Mouse (Mus musculus): ENCODE data around the gene Surf4. TPM values are rescaled to one million over a fixed set of nuclear protein-coding genes. Genes with fewer than 3 reads are reported as not detected.

Gene Surf4
- total RNA-seq, 1 experiment, result 234 TPM

DNA sequence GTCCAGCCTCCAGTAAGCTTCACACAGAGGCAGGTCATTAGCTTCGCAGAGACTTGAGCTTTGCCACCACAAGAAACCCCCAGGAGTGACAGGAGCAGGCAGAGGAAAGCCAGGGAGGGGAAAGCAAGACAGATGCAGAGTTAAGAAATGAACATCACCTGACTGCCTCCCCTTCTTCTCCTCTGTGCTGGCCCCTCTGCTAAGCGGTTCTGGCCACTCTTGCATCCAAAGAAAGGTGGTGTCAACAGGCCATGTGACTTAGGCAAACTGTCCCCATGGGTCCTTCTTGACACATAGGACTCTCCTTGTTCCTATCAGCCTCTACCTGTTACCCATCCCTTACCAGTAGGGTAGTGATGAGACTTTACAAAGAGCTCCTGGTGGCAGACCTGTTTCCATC is 27.8 kb downstream of the Surf4 start:
- Histone ChIP-seq H3K9ac (ENCODE audit: insufficient read depth, low read depth, low read length, poor library complexity, severe bottlenecking) (no peak overlapping the region), H3K4me1 (ENCODE audit: control insufficient read depth in 2 of 2, insufficient read depth in 2 of 2, low read length in 2 of 2, poor library complexity in 1 of 2) (peaks cover 0 to 9% of the 10 kb centered on the region in 2 experiments; a peak in 1 of 4 replicates), H3K4me3 (ENCODE audit: insufficient read depth in 1 of 2, low read depth in 1 of 2, low read length in 2 of 2, poor library complexity in 1 of 2, severe bottlenecking in 1 of 2) (no peak overlapping the region), H3K9me3 (ENCODE audit: control insufficient read depth, insufficient read depth, low read depth, low read length) (no peaks in the 10 kb centered on the region), H3K27ac (ENCODE audit: insufficient read depth, low read depth, low read length, poor library complexity, severe bottlenecking) (no peak overlapping the region), H3K36me3 (ENCODE audit: control insufficient read depth, insufficient read depth, low read length, poor library complexity, severe bottlenecking) (peaks cover 33% of the 10 kb centered on the region)
- in situ Hi-C loops (cut with MboI; ENCODE audit: low sequenced_read_pairs in 2 of 2, unreplicated experiment in 2 of 2), result loop anchor here in 1 of 2 experiments (25.0 kb wide), 1 partner anchor 469 kb away; the partner anchor contains the start of gene Sec16a
- TF ChIP-seq HCFC1 (IDR thresholded peaks at IDR 0.05; ENCODE audit: borderline replicate concordance, insufficient read depth, low read length), result no peak
- no peak for DNase-seq (ENCODE audit: low read depth, low spot score)

DNA sequence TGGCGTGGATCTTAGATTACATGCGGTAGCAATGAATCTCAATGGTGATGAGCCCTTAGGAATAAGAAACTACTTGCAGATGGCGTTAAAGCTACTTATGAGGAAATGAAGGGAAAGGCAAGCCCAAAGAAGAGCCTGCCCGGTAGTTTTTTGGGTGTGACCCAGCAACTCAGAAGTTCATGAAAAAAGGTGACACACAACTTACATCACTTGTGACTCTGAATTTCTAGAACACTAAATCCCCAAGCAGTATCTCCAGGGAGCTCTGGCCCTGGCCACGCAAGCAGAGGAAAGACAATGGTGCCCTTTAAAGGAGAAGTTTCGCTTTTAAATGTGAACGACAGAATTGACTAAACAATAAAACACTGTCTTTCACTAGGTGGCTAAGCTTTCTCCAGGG is 30.4 kb downstream of the Surf4 start:
- in situ Hi-C loops (cut with MboI; ENCODE audit: low sequenced_read_pairs in 2 of 2, unreplicated experiment in 2 of 2), result loop anchor here in 1 of 2 experiments (25.0 kb wide), 1 partner anchor 466 kb away; the partner anchor contains the start of gene Sec16a
- TF ChIP-seq ZC3H11A (IDR thresholded peaks at IDR 0.05; ENCODE audit: borderline replicate concordance, low read depth, low read length) (no peak), CHD2 (IDR thresholded peaks at IDR 0.05; ENCODE audit: low read depth, low read length) (no peak), ZNF384 (IDR thresholded peaks at IDR 0.05; ENCODE audit: low read depth, low read length) (no peak), HCFC1 (IDR thresholded peaks at IDR 0.05; ENCODE audit: borderline replicate concordance, insufficient read depth, low read length) (no peak), MAFK (IDR thresholded peaks at IDR 0.05; ENCODE audit: insufficient read depth, low read depth, low read length) (no peak)
- peaks cover 0 to 8% of the 10 kb centered on the region in 2 experiments; a peak in 1 of 4 replicates for H3K4me1 ChIP-seq (ENCODE audit: control insufficient read depth in 2 of 2, insufficient read depth in 2 of 2, low read length in 2 of 2, poor library complexity in 1 of 2)
- H3K27ac ChIP-seq (ENCODE audit: insufficient read depth, low read depth, low read length, poor library complexity, severe bottlenecking), result peak overlapping the region; percentile 41; the same call in 1 of the 2 replicates
- DNase-seq (ENCODE audit: low read depth, low spot score), result no peak
- peak overlapping the region; percentile 41; the same call in 1 of the 2 replicates for H3K9ac ChIP-seq (ENCODE audit: insufficient read depth, low read depth, low read length, poor library complexity, severe bottlenecking)
- peaks cover 48% of the 10 kb centered on the region for H3K36me3 ChIP-seq (ENCODE audit: control insufficient read depth, insufficient read depth, low read length, poor library complexity, severe bottlenecking)
- H3K4me3 ChIP-seq (ENCODE audit: insufficient read depth in 1 of 2, low read depth in 1 of 2, low read length in 2 of 2, poor library complexity in 1 of 2, severe bottlenecking in 1 of 2), result peak overlapping the region; percentile 54 to 67
- no peaks in the 10 kb centered on the region for H3K9me3 ChIP-seq (ENCODE audit: control insufficient read depth, insufficient read depth, low read depth, low read length)

DNA sequence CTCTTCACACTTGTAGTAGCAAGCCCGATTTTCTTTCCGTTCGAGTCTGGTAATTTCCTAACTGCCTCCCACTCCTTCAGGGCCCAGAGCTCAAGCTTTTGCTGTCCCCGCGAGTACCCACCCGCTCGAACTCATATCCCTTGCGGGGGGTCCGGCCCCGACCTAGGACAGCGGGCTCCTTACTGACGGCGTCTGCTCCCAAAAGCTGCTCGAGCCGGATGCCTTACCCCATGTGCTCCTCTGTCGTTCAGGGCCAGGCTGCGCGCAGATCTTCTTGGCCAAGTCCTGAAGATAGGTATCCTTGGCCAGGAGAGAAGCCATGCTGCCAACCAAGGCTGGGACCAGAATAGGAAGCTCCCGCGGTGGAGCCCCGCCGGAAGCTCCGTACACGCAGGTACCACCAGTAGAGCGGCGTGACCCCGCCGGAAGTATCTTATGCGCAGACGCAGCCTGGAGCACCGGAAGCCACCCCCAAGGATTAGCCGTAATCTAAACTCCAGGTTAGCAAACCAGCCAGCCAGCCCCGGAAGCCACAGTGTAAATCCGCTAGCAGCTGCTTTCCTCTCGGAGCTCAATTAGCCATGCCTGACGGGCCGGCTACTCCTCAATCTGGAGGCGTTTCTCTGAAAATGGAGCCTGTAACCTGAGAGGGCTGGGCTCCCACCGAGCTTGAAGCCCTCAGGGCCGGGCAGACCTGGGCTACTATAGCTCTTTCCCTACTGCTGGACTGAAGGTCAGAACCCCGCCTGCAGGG is 31.1 kb downstream of the Surf4 start, which contains the start of gene Surf6:
Gene Surf6, minus strand, starts transcription at position 413 of the 754 bp plus-strand sequence.
- H3K9me3 ChIP-seq (ENCODE audit: control insufficient read depth, insufficient read depth, low read depth, low read length), result no peaks in the 10 kb centered on the region
- H3K4me1 ChIP-seq (ENCODE audit: control insufficient read depth in 2 of 2, insufficient read depth in 2 of 2, low read length in 2 of 2, poor library complexity in 1 of 2), result peaks cover 0 to 8% of the 10 kb centered on the region in 2 experiments; a peak in 1 of 4 replicates
- in situ Hi-C loops (cut with MboI; ENCODE audit: low sequenced_read_pairs in 2 of 2, unreplicated experiment in 2 of 2), result loop anchor here in 1 of 2 experiments (25.0 kb wide), 1 partner anchor 465 kb away; the partner anchor contains the start of gene Sec16a
- DNase-seq (ENCODE audit: low read depth, low spot score), result peak; percentile 94
- peak within 1 kb of the TSS; percentile 75 for H3K27ac ChIP-seq (ENCODE audit: insufficient read depth, low read depth, low read length, poor library complexity, severe bottlenecking)
- no peak for TF ChIP-seq ZNF384 (IDR thresholded peaks at IDR 0.05; ENCODE audit: low read depth, low read length)
- no peak for TF ChIP-seq ZC3H11A (IDR thresholded peaks at IDR 0.05; ENCODE audit: borderline replicate concordance, low read depth, low read length)
- no peak for TF ChIP-seq MAFK (IDR thresholded peaks at IDR 0.05; ENCODE audit: insufficient read depth, low read depth, low read length)
- peak; percentile 83 for TF ChIP-seq HCFC1 (IDR thresholded peaks at IDR 0.05; ENCODE audit: borderline replicate concordance, insufficient read depth, low read length)
- 0 out of 2 replicates have a peak, but pooled peaks have one; percentile 33 for TF ChIP-seq CHD2 (IDR thresholded peaks at IDR 0.05; ENCODE audit: low read depth, low read length)
- H3K4me3 ChIP-seq (ENCODE audit: insufficient read depth in 1 of 2, low read depth in 1 of 2, low read length in 2 of 2, poor library complexity in 1 of 2, severe bottlenecking in 1 of 2), result peak within 1 kb of the TSS; percentile 83 to 85
- peak within 1 kb of the TSS; percentile 92 for H3K9ac ChIP-seq (ENCODE audit: insufficient read depth, low read depth, low read length, poor library complexity, severe bottlenecking)
- H3K36me3 ChIP-seq (ENCODE audit: control insufficient read depth, insufficient read depth, low read length, poor library complexity, severe bottlenecking), result peaks cover 47% of the 10 kb centered on the region

DNA sequence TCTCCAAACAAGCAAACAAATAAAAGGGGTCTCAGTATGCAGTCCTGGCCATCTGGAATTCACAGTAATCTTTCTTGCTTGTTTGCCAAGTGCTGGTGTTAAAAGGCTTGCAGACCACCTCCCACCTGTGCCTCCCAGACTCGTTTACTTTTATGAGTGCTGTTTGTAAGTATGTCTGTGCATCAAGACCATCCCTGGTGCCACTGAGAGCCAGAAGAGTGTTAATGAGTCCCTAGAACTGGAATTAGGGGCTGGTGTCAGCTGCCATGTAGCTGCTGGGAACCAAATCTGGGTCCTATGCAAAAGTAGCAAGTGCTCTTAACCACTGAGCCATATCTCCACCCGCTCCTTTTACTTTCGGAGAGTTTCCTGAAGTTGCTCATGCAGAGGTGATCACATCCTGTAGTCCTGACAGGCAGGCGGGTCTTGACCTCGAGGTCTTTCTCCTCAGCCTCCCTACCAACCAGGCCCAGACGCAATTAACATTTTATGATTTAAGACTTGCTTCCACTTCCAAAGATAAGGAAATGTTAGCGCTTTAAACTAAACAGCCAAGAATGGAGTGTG is 31.8 kb downstream of the Surf4 start:
- Histone ChIP-seq H3K27ac (ENCODE audit: insufficient read depth, low read depth, low read length, poor library complexity, severe bottlenecking) (no peak overlapping the region), H3K9ac (ENCODE audit: insufficient read depth, low read depth, low read length, poor library complexity, severe bottlenecking) (peak overlapping the region; percentile 92), H3K36me3 (ENCODE audit: control insufficient read depth, insufficient read depth, low read length, poor library complexity, severe bottlenecking) (peaks cover 48% of the 10 kb centered on the region), H3K4me1 (ENCODE audit: control insufficient read depth in 2 of 2, insufficient read depth in 2 of 2, low read length in 2 of 2, poor library complexity in 1 of 2) (peaks cover 0 to 8% of the 10 kb centered on the region in 2 experiments; a peak in 1 of 4 replicates), H3K9me3 (ENCODE audit: control insufficient read depth, insufficient read depth, low read depth, low read length) (no peaks in the 10 kb centered on the region), H3K4me3 (ENCODE audit: insufficient read depth in 1 of 2, low read depth in 1 of 2, low read length in 2 of 2, poor library complexity in 1 of 2, severe bottlenecking in 1 of 2) (peak overlapping the region; percentile 83 to 85)
- DNase-seq (ENCODE audit: low read depth, low spot score), result no peak
- no peak for TF ChIP-seq CHD2 (IDR thresholded peaks at IDR 0.05; ENCODE audit: low read depth, low read length)
- TF ChIP-seq ZNF384 (IDR thresholded peaks at IDR 0.05; ENCODE audit: low read depth, low read length), result no peak
- no peak for TF ChIP-seq HCFC1 (IDR thresholded peaks at IDR 0.05; ENCODE audit: borderline replicate concordance, insufficient read depth, low read length)
- no peak for TF ChIP-seq MAFK (IDR thresholded peaks at IDR 0.05; ENCODE audit: insufficient read depth, low read depth, low read length)
- TF ChIP-seq ZC3H11A (IDR thresholded peaks at IDR 0.05; ENCODE audit: borderline replicate concordance, low read depth, low read length), result no peak
- in situ Hi-C loops (cut with MboI; ENCODE audit: low sequenced_read_pairs in 2 of 2, unreplicated experiment in 2 of 2), result loop anchor here in 1 of 2 experiments (25.0 kb wide), 1 partner anchor 465 kb away; the partner anchor contains the start of gene Sec16a

Measured in ES-E14 (cell line).